Mouse (Mus musculus) layer of hippocampus, adult 9-11 months (tissue): Measurements from ENCODE around the gene Erp29.

Source experiments
- DNase-seq: peaks from one replicate; pipeline ENCODE4 v3.0.0; 2022

Gene Erp29

DNA sequence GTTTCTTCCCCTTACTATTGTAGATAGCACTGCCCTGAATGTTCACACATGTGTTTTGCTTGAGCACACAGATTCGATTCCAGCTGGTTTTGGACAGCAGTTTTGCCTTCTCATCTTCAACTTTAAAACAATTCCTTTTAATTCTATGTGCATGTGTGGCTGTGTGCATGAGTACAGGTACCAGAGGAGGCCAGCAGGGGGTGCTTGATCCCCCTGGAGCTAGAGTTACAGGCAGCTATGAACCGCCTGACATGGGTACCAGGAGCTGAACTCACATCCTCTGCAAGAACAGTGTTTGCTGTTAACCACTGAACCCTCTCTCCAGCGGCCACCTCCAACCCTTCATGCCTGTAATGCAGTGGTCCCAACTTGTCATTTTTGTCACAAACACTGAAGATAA lies 3.9 kb downstream of the Erp29 start:
- DNase-seq, result no peak

DNA sequence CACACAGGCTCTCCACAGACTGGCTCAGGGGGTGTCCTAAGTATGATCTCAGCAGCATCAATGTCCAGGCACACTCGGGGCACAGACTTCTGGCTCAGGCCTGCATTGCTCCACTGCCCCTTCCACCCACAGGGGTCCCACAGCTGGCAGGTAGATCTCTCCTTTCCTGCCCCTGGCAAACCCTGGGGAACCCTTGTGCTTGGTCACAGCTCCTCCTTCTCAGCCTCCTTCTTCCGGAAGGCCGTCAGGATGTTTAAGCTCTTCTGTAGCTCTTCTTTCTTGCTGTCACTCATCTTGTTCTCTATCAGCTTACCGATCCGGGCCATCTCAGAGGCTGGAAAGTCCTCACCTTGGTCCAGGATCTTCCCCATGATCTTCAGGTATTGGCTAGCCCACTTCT lies 7.4 kb downstream of the Erp29 start:
- DNase-seq, result no peak

DNA sequence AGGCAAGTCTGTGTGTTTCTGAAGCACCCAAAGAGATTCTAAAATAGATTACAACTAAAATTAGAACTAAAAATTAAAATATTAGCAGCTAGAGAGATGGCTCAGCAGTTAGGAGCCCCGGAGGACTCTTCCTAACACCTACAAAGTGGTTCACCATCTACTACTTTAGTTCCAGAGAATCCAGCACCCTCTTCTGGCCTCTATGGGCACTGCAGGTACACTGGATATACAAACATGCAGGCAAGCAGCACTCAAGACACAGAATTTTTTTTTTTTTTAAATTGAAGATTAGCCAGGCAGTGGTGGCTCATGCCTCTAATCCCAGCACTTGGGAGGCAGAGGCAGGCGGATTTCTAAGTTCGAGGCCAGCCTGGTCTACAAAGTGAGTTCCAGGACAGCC lies 8.8 kb downstream of the Erp29 start:
- no peak for DNase-seq

DNA sequence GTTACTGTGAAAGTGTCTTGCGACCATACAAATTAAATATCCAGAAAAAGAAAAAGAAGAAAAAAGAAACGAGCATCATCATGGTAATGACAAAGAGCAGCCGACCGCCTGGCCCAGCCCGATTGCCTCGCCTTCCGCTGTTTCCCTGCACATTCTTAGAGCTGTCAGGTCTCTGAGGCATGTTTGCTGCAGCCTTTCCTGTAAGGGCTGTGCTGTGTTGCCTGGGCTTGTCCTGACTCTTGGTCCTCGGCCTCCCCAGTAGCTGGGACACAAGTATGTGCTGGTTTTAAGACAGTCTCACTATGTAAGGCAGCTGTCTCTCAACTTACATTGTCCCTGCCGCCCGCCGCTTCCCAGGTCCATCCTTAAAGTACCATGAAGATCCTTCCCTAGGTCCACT lies 13.6 kb downstream of the Erp29 start:
- no peak for DNase-seq

DNA sequence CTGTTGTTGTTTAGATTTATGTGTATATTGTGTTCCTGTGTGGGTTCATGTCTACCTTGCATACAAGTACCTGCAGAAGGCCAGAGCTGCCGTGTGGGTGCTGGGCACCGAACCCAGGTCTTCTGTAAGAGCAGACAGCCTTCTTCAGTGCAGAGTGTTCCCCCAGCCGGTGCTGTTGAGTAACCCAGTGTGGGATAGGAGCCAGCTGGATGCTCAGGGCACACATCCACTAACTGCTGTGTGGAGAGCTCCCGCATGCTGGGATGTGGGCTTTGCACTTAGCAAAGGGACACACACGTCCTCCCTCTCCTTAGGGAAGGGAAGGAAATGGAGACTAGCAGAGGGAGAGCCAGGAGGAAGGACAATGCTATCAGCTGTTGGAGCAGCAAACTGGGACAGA lies 14.2 kb downstream of the Erp29 start:
- peak; percentile 68 for DNase-seq

DNA sequence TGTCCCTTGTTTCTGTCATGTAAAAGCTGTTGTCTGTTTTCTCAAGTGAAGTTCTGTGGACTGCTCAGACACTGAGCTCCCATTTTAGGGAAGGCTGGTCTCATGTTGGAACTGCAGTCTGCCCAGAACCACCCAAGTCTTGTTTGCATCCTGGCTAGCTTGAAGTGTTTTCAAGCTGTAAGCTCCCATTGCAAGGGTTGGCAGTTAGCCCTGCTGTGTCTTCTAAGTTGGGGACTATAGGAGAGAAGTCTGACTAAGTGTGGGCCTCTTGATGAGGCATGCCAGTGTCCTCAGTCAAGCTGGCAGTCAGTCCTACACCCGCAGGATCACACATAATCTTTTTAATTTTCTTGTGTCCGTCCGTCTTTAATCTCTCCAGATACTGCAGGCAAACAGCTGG lies 23.4 kb downstream of the Erp29 start:
- DNase-seq, result no peak

DNA sequence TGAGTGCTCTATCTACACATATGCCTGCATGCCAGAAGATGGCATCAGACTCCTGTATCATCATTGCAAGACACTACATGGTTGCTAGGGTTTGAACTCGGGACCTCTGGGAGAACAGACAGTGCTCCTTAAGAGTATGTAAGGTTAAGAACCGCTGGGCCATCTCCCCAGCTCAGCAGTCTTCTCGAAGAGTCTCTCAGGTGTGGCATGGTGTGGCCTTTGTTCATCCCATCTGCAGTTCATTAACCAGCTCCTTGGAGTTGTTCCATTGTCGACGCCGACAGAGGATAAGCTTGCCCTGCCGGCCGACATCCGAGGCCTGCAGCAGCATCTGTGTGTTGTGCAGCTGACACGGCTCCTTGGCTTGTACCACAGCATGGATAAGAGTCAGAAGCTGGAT lies 29.0 kb downstream of the Erp29 start:
- DNase-seq, result no peak

DNA sequence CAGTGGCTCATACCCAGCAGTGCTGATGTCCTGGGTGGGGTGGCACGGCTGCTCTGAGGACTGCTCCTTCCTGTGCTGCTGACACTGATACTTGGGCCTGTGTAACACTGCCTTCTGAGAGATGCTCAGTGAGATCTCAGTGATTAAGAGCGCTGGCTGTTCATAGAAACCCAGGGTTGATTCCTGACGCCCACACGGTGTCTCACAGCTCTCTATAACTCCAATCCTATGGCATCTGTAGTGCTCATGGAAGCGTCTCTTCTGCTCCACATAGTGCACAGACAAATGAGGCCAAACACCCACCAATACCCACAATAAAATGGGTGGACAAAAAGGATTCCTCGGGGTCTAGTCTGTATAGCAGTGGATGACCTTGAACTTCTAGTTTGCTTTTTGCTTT lies 29.5 kb downstream of the Erp29 start:
- no peak for DNase-seq

DNA sequence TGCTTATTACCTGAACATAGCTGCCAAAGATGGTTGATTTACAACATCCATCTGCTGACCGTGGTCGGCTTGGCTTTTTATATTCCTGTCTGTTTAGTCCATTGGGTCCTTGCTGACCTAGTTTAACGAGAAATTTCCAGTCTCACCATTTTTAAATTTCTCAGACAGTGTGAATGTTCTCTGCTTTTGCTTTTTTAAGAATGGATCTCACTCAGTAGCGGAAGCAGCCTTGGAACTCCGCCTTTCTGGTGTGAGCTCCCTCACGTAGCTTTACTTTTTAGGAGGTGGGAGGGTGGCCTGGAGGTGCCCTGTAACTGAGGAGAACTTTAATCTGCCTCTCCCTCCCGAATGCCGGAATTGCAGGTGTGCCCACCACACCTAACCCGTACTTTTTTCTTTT lies 31.6 kb downstream of the Erp29 start:
- DNase-seq, result no peak

DNA sequence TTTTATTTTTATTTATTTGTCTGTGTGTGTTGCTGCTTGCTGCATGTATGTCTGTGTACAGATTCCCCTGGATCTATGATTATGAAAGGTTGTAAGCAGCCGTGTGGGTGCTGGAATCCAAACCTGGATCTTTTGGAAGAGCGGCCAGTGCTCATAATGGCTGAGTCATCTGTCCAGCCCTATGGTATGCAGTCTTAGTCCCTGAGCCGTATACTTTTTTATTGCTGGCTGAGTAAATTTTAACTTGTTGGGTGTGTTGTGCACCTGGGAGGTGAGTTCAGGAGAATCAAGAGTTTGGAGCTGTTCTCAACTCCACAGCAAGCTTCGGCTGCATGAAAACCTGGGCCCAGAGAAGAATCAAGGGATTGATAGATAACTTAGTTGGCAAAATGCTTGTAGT lies 41.3 kb downstream of the Erp29 start:
- no peak for DNase-seq

DNA sequence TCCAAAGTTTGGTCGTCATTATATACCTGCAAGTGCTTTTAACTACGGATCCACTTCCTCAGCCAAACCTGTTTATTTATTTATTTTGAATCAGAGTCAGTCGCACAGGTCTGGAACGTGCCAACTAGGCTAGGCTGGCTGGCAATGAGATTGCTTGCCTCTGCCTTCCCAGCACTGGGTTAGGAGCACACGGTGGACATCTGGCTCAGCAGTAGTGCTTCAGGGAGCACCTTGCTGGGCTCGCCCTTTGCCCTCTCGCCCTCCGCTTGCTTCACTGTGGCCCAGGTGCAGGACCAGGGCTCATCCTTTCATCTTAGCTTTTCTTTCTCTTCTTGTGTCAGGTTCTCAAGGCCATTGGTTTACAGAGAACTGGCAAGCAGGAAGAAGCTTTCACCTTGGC lies 44.5 kb downstream of the Erp29 start:
- DNase-seq, result no peak

DNA sequence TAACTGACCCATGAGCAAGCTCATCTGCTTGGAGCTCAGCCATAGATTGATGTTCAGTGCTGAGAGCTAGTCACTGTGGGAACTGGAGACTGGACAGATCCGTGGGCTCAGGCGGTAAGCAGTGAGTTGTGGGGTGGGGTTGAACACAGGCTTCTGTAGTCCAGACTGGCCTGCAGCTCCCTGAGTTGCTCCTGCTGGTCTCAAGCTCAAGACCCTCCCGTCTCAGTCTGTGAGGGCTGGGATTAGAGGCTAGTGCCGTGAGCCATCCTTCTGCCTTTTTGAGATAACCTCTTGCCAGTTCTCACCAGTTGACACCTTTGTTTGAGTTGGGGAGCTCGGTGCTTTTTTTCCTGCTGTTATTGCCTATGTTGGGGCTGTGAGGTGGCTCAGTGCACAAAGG lies 51.5 kb downstream of the Erp29 start:
- no peak for DNase-seq

DNA sequence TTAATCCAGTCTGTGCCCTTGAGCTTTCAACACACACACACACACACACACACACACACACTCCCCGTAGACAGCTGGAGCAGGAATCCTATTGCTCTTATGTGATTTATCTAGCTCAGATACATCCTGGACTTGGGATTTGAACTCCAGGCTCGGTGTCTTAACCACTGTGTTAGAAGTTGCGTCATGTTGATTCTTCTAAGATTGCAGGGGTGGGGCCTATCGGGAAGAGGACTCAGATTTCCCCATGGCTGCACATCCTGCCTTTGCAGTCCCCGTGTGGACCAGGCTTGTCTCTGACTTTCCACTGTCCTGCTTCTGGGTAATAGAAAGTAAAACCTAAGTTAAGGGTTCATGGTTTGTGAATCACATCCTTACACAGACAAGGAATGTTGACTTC lies 52.2 kb downstream of the Erp29 start:
- DNase-seq, result no peak

DNA sequence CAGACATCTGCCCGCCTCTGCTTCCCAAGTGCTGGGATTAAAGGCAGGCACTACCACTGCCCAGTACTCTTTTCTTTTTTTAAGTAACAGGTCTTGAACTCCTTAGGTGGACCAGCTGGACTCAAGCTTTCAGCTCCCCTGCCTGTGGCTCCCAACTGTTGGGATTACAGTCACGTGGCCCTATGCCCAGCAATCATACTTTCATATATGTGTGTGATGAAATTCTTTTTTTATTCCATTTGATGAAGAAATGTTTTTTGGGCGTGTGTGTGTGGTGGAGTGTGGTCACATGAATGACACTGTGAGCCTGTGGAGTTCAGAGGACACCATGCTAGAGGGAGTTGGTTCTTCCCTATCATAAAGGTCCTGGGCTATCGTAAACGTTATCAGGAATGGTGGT lies 52.8 kb downstream of the Erp29 start:
- DNase-seq, result no peak

DNA sequence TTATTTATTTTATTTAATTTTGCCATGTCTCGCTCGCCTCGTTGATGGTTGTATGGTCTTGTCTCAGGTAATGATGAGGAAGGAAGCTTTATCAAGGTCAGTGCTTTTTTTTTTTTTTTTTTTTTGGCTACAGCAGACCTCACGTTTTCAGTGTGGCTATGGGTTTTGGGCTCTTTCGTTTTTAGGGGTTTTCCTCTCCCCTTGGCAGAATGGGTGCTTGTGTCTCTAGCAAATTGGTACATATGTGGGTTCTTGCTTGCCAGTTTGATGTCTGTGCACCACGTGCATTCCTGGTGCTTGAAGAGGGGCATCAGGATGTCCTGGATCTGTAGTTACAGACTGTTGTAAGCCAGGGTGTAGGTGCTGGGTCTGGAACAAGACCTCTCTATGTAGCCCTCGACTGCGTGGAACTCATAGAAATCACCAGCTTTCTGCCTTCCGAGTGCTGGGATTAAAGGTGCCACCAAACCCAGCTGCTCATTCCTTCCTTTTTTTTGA lies 53.3 kb downstream of the Erp29 start:
- DNase-seq, result no peak

DNA sequence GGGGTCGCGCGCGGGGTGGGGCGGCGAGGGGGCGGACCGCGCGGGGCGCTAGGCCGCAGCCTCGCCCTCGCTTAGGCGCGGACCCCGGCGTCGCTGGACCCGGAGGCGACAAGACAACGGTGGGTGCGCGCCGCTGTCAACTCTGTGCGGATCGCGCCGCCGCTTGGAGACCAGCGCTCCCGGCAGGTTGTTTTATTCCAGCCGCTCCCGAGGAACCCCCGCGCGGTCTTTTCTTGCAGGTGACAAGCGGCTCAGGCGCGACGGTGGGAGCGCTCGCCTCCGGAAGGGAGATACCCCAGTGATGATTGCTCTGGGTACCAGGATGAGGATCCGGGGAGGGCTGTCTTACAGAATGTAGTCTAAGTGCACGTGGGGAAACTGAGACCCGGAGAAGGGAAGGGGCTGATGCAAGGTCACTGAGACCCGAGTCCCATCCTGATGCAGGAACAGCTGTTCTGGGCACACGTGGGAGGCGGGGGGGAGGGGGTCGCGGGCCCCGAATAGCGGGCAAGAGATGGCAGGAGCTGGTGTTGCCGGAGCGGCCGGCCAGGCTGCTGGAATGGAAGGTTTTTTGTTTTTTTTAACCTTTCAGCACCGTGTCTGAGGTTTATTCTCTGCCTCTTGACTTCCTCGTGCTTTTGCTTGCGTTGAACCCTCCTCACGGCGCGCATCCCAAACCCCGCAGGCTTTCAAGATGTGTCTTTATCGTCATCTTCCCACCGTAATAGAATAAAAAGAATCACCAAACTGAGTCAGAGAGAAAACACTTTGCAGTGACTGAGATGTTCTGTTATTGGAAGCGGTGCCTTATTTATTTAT lies 54.0 kb downstream of the Erp29 start:
- DNase-seq, result no peak

DNA sequence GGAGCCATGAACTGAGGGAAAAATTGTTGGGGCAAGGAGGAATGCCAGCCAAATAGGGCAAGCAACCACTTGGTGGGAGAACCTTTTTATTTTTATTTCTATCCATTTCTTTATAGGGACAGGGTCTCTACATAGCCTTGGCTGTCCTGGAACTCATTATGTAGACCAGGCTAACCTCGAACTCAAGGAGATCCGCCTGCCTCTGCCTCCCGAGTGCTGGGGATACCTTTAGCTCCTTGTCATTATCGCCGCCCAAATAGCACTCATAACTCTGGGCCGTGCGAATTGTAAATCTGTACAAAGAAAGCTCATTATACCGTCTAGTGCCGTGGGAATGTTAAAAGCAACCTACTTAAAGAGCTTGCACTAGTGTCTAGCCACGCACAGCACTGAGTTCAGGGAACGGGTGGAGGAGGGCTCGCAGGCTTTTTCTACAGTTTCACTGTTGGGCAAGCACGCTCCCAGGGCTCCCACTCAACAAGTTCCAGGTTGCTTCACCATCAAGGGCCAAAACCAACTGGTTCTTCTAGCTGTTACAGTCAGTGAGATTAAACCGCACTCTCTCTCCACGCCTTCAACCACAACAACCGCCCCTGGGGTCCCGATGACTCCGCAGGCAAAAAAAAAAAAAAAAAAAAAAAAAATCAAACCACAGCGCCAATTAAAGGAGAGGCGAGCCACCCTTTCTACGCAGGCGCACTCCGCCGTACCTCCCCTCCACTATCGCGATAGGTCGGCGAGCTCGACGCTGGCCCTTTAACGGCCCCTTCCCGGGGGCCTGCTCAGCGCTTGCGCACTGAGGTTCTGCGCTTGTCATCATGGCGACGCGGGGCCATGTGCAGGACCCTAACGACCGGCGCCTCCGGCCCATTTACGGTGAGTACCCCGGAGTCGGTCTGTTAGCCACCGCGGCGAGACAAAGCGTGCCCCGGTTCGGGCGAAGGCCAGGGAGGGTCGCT lies 54.8 kb downstream of the Erp29 start, which contains the start of gene Naa25:
Naa25 (plus strand) TSS at position 750 of the 959 bp plus-strand sequence.
- DNase-seq, result peak; percentile 95

DNA sequence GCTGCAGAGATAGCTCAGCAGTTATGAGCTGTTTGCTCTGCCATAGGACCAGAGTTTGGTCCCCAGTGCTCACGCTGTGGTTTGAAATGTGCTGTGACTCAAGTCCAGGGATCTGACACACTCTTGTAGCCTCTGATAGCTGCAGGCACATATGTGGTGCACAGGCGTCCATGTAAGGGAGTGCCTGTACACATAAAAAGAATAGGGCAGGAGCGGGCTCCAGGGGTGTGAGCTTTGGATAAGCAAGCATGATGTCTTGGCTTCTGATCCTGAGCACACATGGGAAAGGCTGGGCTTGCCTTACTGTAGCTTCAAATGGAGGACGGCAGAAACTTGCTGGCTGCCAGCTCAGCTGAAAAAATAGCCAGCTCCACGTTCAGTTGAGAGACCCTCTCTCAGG lies 56.7 kb downstream of the Erp29 start:
- no peak for DNase-seq

DNA sequence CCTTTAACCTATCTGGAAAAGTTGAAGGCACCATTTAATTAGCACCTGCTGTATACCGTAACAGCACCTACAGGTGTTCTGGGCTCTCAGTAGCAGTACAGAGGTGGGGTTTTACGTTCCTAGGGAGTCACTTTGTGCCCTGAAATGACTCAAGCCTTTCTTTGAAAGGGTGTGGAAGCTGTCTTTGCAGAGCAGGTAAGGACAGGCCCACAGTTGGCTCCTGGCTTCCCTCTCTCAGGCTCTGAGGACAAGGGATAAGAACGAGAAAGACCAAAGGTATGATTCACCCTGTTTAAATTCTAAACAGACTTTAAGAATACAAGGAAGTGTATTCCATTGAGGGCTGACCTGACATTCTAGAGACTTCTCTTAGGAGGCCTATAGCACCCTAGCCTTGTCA lies 58.9 kb downstream of the Erp29 start:
- no peak for DNase-seq

DNA sequence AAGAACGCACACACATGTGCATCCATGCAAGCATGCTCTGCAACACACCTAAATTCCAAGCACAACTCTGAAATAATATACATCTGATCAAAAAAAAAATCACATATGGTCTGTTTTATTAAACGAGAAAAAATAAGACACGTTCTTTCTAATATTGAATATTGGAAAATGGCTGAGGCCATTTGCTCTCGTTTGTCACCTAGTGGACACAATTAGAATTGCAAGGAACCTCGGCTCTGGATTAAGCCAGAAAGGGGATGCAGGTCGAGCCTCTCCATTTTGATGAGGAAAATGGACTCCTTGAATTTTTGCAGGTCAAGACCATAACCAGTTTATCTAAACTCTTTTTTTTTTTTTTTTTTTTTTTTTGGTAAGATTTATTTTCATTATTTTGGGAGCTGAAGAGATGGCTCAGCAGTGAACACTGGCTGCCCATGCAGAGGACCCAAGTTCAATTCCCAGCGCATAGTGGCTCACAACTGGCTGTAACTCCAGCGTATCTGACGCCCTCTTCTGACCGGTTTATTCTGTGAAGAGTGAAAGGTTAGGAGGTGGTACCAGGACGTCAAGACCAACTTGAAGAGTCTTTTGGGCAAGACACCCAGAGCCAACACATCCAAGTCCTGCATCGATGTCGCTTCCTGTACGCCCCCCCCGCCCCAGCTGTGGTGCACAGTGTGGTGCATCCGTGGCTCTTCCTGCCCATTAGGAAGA lies 59.5 kb downstream of the Erp29 start:
- DNase-seq, result no peak

DNA sequence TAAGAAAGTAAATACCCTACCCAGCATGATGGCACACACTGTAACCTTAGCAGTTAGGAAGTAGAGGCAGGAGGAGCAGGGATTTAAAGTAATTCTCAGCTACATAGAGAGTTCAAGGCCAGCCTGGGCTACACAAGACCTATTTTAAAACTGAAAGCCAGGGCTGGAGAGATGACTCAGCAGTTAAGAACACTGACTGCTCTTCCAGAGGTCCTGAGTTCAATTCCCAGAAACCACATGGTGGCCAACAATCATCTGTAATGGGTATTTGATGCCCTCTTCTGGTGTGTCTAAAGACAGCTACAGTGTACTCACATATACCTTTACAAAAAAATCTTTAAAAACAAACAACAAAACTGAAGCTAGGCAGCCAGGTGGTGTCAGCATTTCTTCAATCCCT lies 62.6 kb downstream of the Erp29 start:
- DNase-seq, result no peak

DNA sequence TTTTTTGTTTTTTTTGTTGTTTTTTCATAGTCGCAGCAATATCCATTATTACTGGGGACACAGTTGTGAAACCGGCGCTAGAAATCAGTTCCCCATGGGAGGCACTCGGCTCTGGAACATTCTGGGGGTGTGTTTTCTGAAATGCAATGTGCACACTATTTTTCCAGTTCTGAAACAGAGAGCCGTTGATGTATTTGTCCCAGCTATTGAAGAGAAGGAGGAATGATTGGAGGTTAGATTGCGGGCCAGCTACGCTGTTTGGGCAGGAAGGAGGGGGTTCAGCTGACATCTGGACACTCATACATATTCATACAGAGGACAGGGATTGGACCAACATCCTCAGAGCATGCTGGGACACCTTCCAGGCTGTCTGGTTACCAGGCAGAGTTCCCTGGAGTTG lies 63.2 kb downstream of the Erp29 start:
- DNase-seq, result peak; percentile 64

DNA sequence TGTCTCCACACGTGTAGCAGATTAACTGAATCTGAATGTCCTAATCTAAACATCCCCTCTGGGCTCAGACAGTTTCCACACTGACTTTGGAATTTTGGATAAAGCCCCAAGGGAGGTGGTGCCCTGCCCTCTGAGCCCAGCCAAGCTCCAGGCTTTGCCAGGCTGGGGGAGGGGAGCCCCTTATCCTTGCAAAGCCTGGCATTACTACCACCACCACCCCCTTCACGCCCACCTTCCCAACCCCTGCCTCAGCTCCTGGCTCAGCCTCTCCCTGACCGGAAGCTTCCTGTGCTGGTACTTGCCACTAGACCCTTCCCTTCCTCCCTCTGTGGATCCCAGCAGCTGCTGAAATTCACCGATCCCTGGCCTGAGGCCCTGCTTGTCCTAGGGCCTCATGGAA lies 65.2 kb downstream of the Erp29 start:
- DNase-seq, result no peak
